Mouse (Mus musculus) ES-Bruce4 (cell line): ENCODE measurements around the gene Fam24b.

Experiments
- EP300 ChIP-seq: IDR thresholded peaks from 2 replicates; pipeline ENCODE4 v1.6.1; 2011; ENCODE audit warnings: low read depth, low read length; ENCODE audit not compliant: insufficient read depth
- POLR2A ChIP-seq: IDR thresholded peaks from one replicate; pipeline ENCODE4 v1.8.1; 2011; ENCODE audit warnings: low read length; ENCODE audit not compliant: insufficient read depth

DNA sequence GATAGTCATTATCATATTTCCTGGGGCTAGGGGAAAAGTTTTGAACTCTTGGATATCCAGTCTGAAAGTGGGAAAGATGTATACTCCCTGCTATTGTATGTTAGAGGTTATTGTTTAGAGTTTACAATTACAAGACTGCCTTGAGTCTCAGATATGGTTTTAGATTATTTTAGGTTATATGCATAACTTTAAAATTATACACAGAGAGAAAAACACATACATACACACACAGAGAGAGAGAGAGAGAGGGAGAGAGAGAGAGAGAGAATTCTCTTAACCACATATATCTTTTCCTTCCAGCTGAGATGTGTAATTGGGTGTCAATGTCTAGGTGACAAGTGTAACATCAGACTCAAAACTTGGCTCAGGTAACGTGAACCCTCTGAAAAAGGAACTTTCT lies 4.2 kb upstream of the Fam24b start, which contains the start of gene Fam24a:
- TF ChIP-seq EP300, result no peak
- TF ChIP-seq POLR2A, result no peak
